Mouse (Mus musculus): ENCODE results near the gene Tex45. TPM values are rescaled to one million over a fixed set of nuclear protein-coding genes. Genes with fewer than 3 reads are reported as not detected.

Tex45 gene
- polyA plus RNA-seq, 1 experiment from 2014 or later: 0.16 TPM

DNA sequence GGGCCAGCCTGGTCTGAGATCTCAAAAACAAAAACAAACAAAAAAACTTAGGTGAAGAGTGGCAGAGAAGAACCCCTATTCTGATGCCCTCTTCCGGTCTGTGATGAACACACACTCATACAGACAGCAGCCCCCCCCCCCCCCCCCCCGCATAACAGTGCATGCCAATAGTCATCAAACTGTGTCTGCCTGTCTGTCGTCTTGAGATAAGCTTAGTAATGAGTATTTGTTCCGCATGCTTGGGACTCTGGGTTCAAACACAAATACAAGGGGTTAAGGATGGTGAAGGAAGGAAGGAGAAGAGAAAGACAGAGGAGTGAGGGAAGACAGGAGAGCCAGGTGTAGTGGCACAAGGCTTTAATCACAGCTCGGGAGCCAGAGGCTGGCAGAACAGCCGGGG, 34.2 kb upstream of the Tex45 start:
- no peak overlapping the region for H3K27ac ChIP-seq
- H3K9ac ChIP-seq (ENCODE audit: low read depth, low read length): no peak overlapping the region
- H3K9me3 ChIP-seq (replicated peaks; ENCODE audit: low read length): no peaks in the 10 kb centered on the region
- no peak for TF ChIP-seq CTCF (IDR thresholded peaks at IDR 0.05; ENCODE audit: low read depth)
- peaks cover 47% of the 10 kb centered on the region for H3K36me3 ChIP-seq (ENCODE audit: insufficient read depth, low read length)
- no peak for ATAC-seq (replicated peaks; ENCODE audit: low FRiP score, low read depth)
- no peak overlapping the region for H3K4me3 ChIP-seq (replicated peaks; ENCODE audit: low read depth, low read length)
- 94% methylated on average over 6 of the region's 6 CpGs for WGBS
- H3K27me3 ChIP-seq (ENCODE audit: insufficient read depth, low read length): no peaks in the 10 kb centered on the region
- DNase-seq (ENCODE audit: low spot score): no peak
- no peaks in the 10 kb centered on the region for H3K4me1 ChIP-seq (replicated peaks; ENCODE audit: insufficient read depth, low read length)
- no peak overlapping the region for H3K4me2 ChIP-seq (ENCODE audit: low read length)

DNA sequence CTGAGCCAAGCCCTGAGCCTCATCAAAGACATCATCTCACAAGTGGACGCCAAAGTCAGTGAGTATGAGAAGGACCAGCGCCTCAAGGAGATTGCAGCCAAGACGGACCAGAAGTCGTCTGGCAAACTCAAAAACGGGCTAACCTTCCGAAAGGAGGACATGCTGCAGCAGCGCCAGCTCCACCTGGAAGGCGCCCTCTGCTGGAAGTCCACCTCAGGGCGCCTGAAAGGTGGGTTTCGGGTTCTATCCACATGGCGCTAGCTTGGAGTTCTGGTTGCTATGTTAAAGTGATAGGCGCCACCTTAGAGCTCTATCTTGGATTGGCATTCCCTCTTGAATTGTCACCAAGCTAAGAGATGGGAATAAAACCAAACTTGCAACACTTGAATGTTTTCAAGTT, 31.2 kb upstream of the Tex45 start:
- peak; percentile 50 for TF ChIP-seq CTCF (IDR thresholded peaks at IDR 0.05; ENCODE audit: low read depth)
- WGBS: 82% methylated on average over 12 of the region's 12 CpGs
- DNase-seq (ENCODE audit: low spot score) (no peak), ATAC-seq (replicated peaks; ENCODE audit: low FRiP score, low read depth) (no peak)
- H3K4me3 ChIP-seq (replicated peaks; ENCODE audit: low read depth, low read length): no peak overlapping the region
- H3K4me2 ChIP-seq (ENCODE audit: low read length): no peak overlapping the region
- peaks cover 40% of the 10 kb centered on the region for H3K36me3 ChIP-seq (ENCODE audit: insufficient read depth, low read length)
- no peaks in the 10 kb centered on the region for H3K27me3 ChIP-seq (ENCODE audit: insufficient read depth, low read length)
- no peaks in the 10 kb centered on the region for H3K9me3 ChIP-seq (replicated peaks; ENCODE audit: low read length)
- no peak overlapping the region for H3K27ac ChIP-seq
- H3K4me1 ChIP-seq (replicated peaks; ENCODE audit: insufficient read depth, low read length): no peaks in the 10 kb centered on the region
- H3K9ac ChIP-seq (ENCODE audit: low read depth, low read length): no peak overlapping the region

DNA sequence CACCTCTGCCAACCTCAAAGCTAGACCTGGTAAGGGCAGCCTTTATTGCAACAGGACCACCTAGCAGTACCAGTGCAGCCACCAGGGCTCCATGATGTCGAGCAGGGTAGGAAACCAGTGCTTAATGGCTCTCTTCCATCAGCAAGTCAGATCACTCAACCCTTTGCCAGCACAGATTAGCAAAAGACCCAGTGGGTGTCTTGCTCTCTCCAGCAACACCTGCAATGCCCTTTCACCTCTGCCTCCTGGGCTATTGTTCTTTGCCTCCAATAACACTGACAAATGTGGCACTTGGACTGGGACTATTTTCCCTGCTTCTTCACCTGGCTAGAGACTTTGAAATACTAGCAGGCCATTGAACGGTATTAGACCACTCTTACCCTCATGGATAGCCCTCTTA, 21.4 kb upstream of the Tex45 start:
- 88% methylated on average over 2 of the region's 2 CpGs for WGBS
- Histone ChIP-seq H3K27me3 (ENCODE audit: insufficient read depth, low read length) (no peaks in the 10 kb centered on the region), H3K36me3 (ENCODE audit: insufficient read depth, low read length) (peaks cover 61% of the 10 kb centered on the region), H3K27ac (no peak overlapping the region), H3K9me3 (replicated peaks; ENCODE audit: low read length) (no peaks in the 10 kb centered on the region), H3K9ac (ENCODE audit: low read depth, low read length) (no peak overlapping the region), H3K4me1 (replicated peaks; ENCODE audit: insufficient read depth, low read length) (no peaks in the 10 kb centered on the region), H3K4me2 (ENCODE audit: low read length) (no peak overlapping the region), H3K4me3 (replicated peaks; ENCODE audit: low read depth, low read length) (no peak overlapping the region)
- DNase-seq (ENCODE audit: low spot score) (no peak), ATAC-seq (replicated peaks; ENCODE audit: low FRiP score, low read depth) (no peak)
- no peak for TF ChIP-seq CTCF (IDR thresholded peaks at IDR 0.05; ENCODE audit: low read depth)

DNA sequence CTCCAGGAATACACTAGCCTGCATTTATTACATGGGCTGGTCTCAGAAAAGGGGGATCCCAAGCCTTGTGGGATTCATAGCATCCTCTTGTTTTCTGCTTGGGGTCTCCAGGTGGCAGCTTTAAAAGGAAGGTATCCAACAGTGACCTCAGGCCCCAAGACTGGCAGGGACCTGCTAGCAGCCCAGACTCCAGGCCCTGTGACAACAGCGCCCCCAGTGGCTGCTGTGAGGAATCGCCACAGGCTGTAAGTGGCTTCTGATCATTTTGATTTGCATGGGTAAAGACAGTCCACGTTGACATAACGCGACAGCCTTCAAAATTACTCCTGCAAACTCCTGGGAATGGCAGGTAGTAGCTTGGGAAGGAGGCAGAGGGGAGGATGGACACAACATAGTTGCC, 20.0 kb upstream of the Tex45 start:
- H3K4me3 ChIP-seq (replicated peaks; ENCODE audit: low read depth, low read length): no peak overlapping the region
- H3K4me2 ChIP-seq (ENCODE audit: low read length): no peak overlapping the region
- no peaks in the 10 kb centered on the region for H3K4me1 ChIP-seq (replicated peaks; ENCODE audit: insufficient read depth, low read length)
- H3K27me3 ChIP-seq (ENCODE audit: insufficient read depth, low read length): no peaks in the 10 kb centered on the region
- H3K9ac ChIP-seq (ENCODE audit: low read depth, low read length): no peak overlapping the region
- H3K36me3 ChIP-seq (ENCODE audit: insufficient read depth, low read length): peaks cover 71% of the 10 kb centered on the region
- WGBS: 32% methylated on average over 5 of the region's 5 CpGs
- peak; percentile 62 for DNase-seq (ENCODE audit: low spot score)
- no peak overlapping the region for H3K27ac ChIP-seq
- H3K9me3 ChIP-seq (replicated peaks; ENCODE audit: low read length): no peaks in the 10 kb centered on the region
- peak; percentile 27; the same call in 1 of the 2 replicates for ATAC-seq (replicated peaks; ENCODE audit: low FRiP score, low read depth)
- peak; percentile 94 for TF ChIP-seq CTCF (IDR thresholded peaks at IDR 0.05; ENCODE audit: low read depth)

DNA sequence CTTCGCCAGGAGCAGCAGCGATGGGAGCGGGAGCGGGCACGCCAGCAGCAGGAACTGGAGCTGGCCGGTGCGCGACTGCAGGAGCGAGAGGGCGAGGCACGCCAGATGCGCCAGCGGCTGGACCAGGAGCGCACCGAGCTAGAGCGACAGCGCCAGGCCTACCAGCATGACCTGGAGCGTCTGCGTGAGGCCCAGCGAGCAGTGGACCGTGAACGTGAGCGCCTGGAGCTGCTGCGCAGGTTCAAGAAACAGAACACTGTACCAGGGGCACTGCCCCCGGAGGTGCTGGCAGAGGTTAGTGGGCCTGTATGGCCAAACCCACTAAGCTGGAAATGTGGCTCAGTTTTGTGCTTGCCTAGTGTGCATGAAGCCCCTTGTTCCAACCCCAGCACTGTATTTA, 18.7 kb upstream of the Tex45 start:
- no peak for TF ChIP-seq CTCF (IDR thresholded peaks at IDR 0.05; ENCODE audit: low read depth)
- Histone ChIP-seq H3K27ac (no peak overlapping the region), H3K9ac (ENCODE audit: low read depth, low read length) (no peak overlapping the region), H3K4me3 (replicated peaks; ENCODE audit: low read depth, low read length) (no peak overlapping the region), H3K4me1 (replicated peaks; ENCODE audit: insufficient read depth, low read length) (no peaks in the 10 kb centered on the region), H3K27me3 (ENCODE audit: insufficient read depth, low read length) (no peaks in the 10 kb centered on the region), H3K9me3 (replicated peaks; ENCODE audit: low read length) (no peaks in the 10 kb centered on the region), H3K36me3 (ENCODE audit: insufficient read depth, low read length) (peaks cover 76% of the 10 kb centered on the region), H3K4me2 (ENCODE audit: low read length) (no peak overlapping the region)
- ATAC-seq (replicated peaks; ENCODE audit: low FRiP score, low read depth): 0 out of 2 replicates have a peak, but pooled peaks have one; percentile 30
- 87% methylated on average over 25 of the region's 25 CpGs for WGBS
- DNase-seq (ENCODE audit: low spot score): no peak

DNA sequence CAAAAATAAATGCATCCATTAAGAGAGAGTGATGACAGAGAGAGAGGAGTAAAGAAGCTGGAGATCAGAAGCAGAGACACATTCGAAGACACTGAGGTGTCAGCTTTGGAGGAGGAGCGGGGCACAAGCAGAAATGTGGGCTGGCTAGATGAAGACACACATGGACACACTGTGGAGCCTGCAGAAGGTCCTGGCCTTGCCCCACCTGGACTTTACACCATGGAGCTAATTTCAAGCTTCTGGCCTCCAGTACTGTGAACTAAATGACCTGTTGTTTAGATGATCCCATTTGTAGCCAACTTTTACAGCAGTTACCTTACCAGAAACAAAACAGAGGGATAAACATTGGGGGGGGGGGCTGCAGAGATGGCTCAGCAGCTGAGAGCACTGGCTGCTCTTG, 7.4 kb upstream of the Tex45 start:
- H3K27me3 ChIP-seq (ENCODE audit: insufficient read depth, low read length): no peaks in the 10 kb centered on the region
- TF ChIP-seq CTCF (IDR thresholded peaks at IDR 0.05; ENCODE audit: low read depth): no peak
- WGBS: 78% methylated on average over 2 of the region's 2 CpGs
- DNase-seq (ENCODE audit: low spot score) (no peak), ATAC-seq (replicated peaks; ENCODE audit: low FRiP score, low read depth) (no peak)
- no peaks in the 10 kb centered on the region for H3K9me3 ChIP-seq (replicated peaks; ENCODE audit: low read length)
- H3K27ac ChIP-seq: no peak overlapping the region
- H3K4me1 ChIP-seq (replicated peaks; ENCODE audit: insufficient read depth, low read length): no peaks in the 10 kb centered on the region; the same call in 1 of the 2 replicates
- no peak overlapping the region for H3K4me3 ChIP-seq (replicated peaks; ENCODE audit: low read depth, low read length)
- no peaks in the 10 kb centered on the region for H3K36me3 ChIP-seq (ENCODE audit: insufficient read depth, low read length)
- H3K9ac ChIP-seq (ENCODE audit: low read depth, low read length): no peak overlapping the region
- no peak overlapping the region for H3K4me2 ChIP-seq (ENCODE audit: low read length)

DNA sequence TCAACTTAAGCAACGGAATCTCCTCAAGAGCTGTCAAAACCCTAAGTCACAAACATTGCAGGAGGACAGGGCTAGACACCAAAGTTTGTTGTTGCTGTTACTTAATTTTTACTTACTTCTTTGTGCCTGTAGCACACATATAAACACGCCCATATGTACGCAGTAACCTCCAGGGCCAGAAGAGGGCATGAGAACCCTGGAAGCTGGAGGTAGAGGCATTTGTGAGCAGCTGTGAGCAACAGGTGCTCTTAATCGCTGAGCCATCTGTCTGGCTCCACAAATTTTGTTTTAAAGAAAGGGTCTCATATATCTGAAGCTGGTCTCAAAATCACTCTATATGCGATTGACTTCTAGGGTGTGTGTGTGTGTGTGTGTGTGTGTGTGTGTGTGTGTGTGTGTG, 6.4 kb upstream of the Tex45 start:
- WGBS: 46% methylated on average over 5 of the region's 5 CpGs
- H3K4me3 ChIP-seq (replicated peaks; ENCODE audit: low read depth, low read length): no peak overlapping the region
- peak; percentile 77 for TF ChIP-seq CTCF (IDR thresholded peaks at IDR 0.05; ENCODE audit: low read depth)
- no peaks in the 10 kb centered on the region for H3K27me3 ChIP-seq (ENCODE audit: insufficient read depth, low read length)
- H3K36me3 ChIP-seq (ENCODE audit: insufficient read depth, low read length): no peaks in the 10 kb centered on the region
- no peaks in the 10 kb centered on the region; the same call in 1 of the 2 replicates for H3K4me1 ChIP-seq (replicated peaks; ENCODE audit: insufficient read depth, low read length)
- ATAC-seq (replicated peaks; ENCODE audit: low FRiP score, low read depth): peak; percentile 50; the same call in 1 of the 2 replicates
- H3K9me3 ChIP-seq (replicated peaks; ENCODE audit: low read length): no peaks in the 10 kb centered on the region
- H3K27ac ChIP-seq: no peak overlapping the region
- no peak overlapping the region for H3K9ac ChIP-seq (ENCODE audit: low read depth, low read length)
- DNase-seq (ENCODE audit: low spot score): peak; percentile 79
- no peak overlapping the region for H3K4me2 ChIP-seq (ENCODE audit: low read length)

Data from kidney, postnatal 0 days (tissue).